Mouse (Mus musculus) ES-Bruce4 (cell line): ENCODE measurements at regions not wholly inside any gene's neighbourhood (a gene's known extent, or its start where the extent isn't known, plus 50 kb on each side); places are given as distances from the start of the nearest gene placed in this dataset.

ENCODE experiments used
- CTCF ChIP-seq: IDR thresholded peaks from one replicate; pipeline ENCODE4 v1.8.1; 2011; ENCODE audit warnings: low read depth, low read length
- EP300 ChIP-seq: IDR thresholded peaks from 2 replicates; pipeline ENCODE4 v1.6.1; 2011; ENCODE audit warnings: low read depth, low read length; ENCODE audit not compliant: insufficient read depth
- POLR2A ChIP-seq: IDR thresholded peaks from one replicate; pipeline ENCODE4 v1.8.1; 2011; ENCODE audit warnings: low read length; ENCODE audit not compliant: insufficient read depth

- TF ChIP-seq EP300 (no peak), CTCF (no peak), POLR2A (no peak)
These were observed 53.8 kb upstream of the Lrig3 start for GRCm38 (mm10) chr10:125912207-125912606.
